Mouse (Mus musculus) brain, adult 10 weeks (tissue): ENCODE measurements around the gene Dusp28. TPM values are rescaled to one million over a fixed set of nuclear protein-coding genes. Genes with fewer than 3 reads are reported as not detected.

Experiments
- polyA plus RNA-seq: library from polyadenylated mRNA; stranded (reverse); fragments of 350-450 nt; fragmentation: Illumina TruSeq; extraction: RNeasy Lipid Tissue Mini Kit (QIAGEN cat#74804); gene quantifications from one replicate; pipeline ENCODE4 v1.2.3, GENCODE M21; 2015; ENCODE audit warnings: low read depth, low replicate concordance

Dusp28 gene
- polyA plus RNA-seq, result 34.6 TPM

DNA sequence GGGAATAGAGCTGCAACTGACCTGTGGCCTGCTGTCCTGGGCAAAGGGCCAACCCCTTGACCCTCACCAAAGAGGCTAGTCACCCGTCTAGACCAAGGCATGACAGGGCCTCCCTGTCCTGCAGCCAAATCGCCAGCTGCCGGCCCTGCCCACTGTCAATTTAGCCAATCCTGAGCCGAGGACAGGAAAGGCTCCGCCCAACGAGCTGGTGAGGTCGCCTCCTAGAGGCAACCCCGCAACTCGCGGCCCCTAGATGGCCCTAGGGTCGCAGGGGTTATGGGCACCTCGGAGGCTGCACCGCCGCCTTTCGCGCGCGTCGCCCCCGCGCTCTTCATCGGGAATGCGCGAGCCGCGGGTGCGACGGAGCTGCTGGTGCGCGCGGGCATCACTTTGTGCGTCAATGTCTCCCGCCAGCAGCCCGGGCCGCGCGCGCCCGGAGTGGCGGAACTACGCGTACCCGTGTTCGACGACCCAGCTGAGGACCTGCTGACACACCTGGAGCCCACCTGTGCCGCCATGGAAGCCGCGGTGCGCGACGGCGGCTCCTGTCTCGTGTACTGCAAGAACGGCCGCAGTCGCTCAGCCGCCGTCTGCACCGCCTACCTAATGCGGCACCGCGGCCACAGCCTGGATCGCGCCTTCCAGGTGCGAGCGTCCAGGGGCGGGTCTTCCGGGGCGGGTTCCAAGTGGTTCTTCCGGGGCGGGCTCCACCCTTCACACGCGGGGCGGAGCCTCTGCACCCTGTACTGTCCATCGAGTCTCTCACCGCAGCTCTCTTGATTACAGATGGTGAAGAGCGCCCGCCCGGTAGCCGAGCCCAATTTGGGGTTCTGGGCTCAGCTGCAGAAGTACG lies at the start of gene Dusp28:
Gene Dusp28 (plus strand): TSS at position 203 of the 853 bp plus-strand sequence.

GRCm38 (mm10) chr1:92902786-92903185 lies 4.0 kb upstream of the Dusp28 start, which contains the start of gene Ankmy1:
Ankmy1 (minus strand) TSS chr1:92902906.

GRCm38 (mm10) chr1:92910239-92910885 lies 3.6 kb downstream of the Dusp28 start, which contains the start of gene Rnpepl1:
Rnpepl1 (plus strand) TSS chr1:92910783.

GRCm38 (mm10) chr1:92934182-92934827 lies 27.5 kb downstream of the Dusp28 start, which contains the start of gene Capn10:
Capn10 (plus strand) TSS chr1:92934376.

DNA sequence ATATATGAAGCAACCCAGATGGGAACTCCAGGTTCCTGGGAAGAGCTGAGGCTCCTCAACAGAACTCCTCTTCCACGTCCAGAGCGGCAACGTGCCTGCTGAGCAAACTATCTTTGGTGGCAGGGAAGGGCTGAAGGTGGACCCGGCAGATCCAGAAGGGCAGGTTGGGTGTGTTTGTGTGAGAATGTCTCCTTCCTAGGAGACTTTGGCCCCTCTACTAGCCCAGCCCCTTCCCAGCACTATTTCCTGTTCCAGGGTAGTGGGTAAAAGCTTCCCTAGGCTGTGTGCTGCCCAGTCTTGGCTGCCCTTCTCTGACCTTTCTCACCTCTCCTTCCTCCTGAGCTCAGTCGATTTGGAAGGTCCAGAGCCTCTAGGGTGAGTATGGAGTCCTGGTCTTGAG lies 43.8 kb downstream of the Dusp28 start, which contains the start of gene Gpr35:
Gene Gpr35 (plus strand): TSS at position 259 of the 400 bp plus-strand sequence.

Other genes starting within 250 kb of the Dusp28 start
- gene Gpc1, start 75.3 kb upstream of the Dusp28 start, polyA plus RNA-seq, result 53.0 TPM
- 0.31 TPM for gene Ankmy1, start 4.1 kb upstream of the Dusp28 start, polyA plus RNA-seq
- gene Rnpepl1, start 3.8 kb downstream of the Dusp28 start, polyA plus RNA-seq, result 27.3 TPM
- 36.3 TPM for gene Capn10, start 27.4 kb downstream of the Dusp28 start, polyA plus RNA-seq
- gene Gpr35, start 43.9 kb downstream of the Dusp28 start, polyA plus RNA-seq, result 0.52 TPM
- gene Aqp12, start 99.4 kb downstream of the Dusp28 start, polyA plus RNA-seq, result not detected
- gene Kif1a, start 195.0 kb downstream of the Dusp28 start, polyA plus RNA-seq, result 352 TPM
- not detected for gene Agxt, start 228.3 kb downstream of the Dusp28 start, polyA plus RNA-seq